Mouse (Mus musculus) CH12.LX (cell line): ENCODE measurements around the gene Anks1b. TPM values are rescaled to one million over a fixed set of nuclear protein-coding genes. Genes with fewer than 3 reads are reported as not detected.

Experiments
- DNase-seq: peaks from one replicate; pipeline ENCODE4 v3.0.0-alpha.2; 2013; ENCODE audit errors: extremely low read depth
- H3K27ac ChIP-seq: 2 replicates; pipeline ENCODE4 v1.5.1; 2012; ENCODE audit warnings: low read depth, mild to moderate bottlenecking, control low read depth, moderate library complexity; ENCODE audit not compliant: insufficient read depth
- H3K27me3 ChIP-seq: replicated peaks from 2 replicates; pipeline ENCODE3; 2012; ENCODE audit warnings: inconsistent platforms
- H3K36me3 ChIP-seq, 2 experiments: replicated peaks in 1 of 2; 2 replicates each; pipeline versions ENCODE3 to v1.6.1; 2012; ENCODE audit warnings: inconsistent platforms in 1 of 2, low read length in 1 of 2, mild to moderate bottlenecking in 1 of 2, mixed read lengths in 1 of 2, moderate library complexity in 1 of 2; ENCODE audit not compliant: control insufficient read depth in 1 of 2, insufficient read depth in 1 of 2
- H3K4me1 ChIP-seq, 2 experiments: 2 replicates each; pipeline ENCODE4 v1.6.1; 2012; ENCODE audit warnings: inconsistent platforms in 1 of 2, moderate library complexity in 1 of 2; ENCODE audit not compliant: insufficient read depth in 2 of 2, control insufficient read depth in 1 of 2
- H3K4me2 ChIP-seq: 2 replicates; pipeline ENCODE4 v1.6.1; 2012; ENCODE audit warnings: low read depth, mild to moderate bottlenecking, control low read depth; ENCODE audit not compliant: poor library complexity, insufficient read depth, severe bottlenecking
- H3K4me3 ChIP-seq, 3 experiments: fragments of 150-350 bp in 1 of 3; sonication (generic) in 1 of 3; replicated peaks in 1 of 3; 2 replicates each; pipeline versions ENCODE3 to v1.5.1; 2011 to 2012; ENCODE audit warnings: low read depth in 2 of 3, low read length in 2 of 3, mild to moderate bottlenecking in 2 of 3, moderate library complexity in 2 of 3, control low read depth in 1 of 3, improper control_type of control experiment in 1 of 3, inconsistent platforms in 1 of 3, mixed read lengths in 1 of 3; ENCODE audit not compliant: poor library complexity in 1 of 3
- H3K79me2 ChIP-seq: replicated peaks from 2 replicates; pipeline ENCODE4 v1.6.1; 2012; ENCODE audit warnings: mild to moderate bottlenecking, moderate library complexity; ENCODE audit not compliant: control insufficient read depth, poor library complexity, insufficient read depth, severe bottlenecking; ENCODE audit errors: extremely low read depth
- H3K9ac ChIP-seq: 2 replicates; pipeline ENCODE4 v1.6.1; 2012; ENCODE audit warnings: low read depth, mild to moderate bottlenecking, control low read depth, moderate library complexity; ENCODE audit not compliant: insufficient read depth
- H3K9me3 ChIP-seq: replicated peaks from 2 replicates; pipeline ENCODE3; 2012; ENCODE audit warnings: low read length, inconsistent platforms, mixed read lengths
- BHLHE40 ChIP-seq: IDR thresholded peaks from 2 replicates; pipeline ENCODE4 v1.6.1; 2011; ENCODE audit warnings: mild to moderate bottlenecking, low read depth, low read length, improper control_type of control experiment
- E2F4 ChIP-seq: IDR thresholded peaks from 2 replicates; pipeline ENCODE4 v1.6.1; 2011; ENCODE audit warnings: low read depth, low read length, improper control_type of control experiment; ENCODE audit not compliant: insufficient replicate concordance
- ELF1 ChIP-seq: IDR thresholded peaks from 2 replicates; pipeline ENCODE4 v1.6.1; 2014; ENCODE audit warnings: low read depth, mild to moderate bottlenecking, inconsistent platforms, low read length, improper control_type of control experiment
- JUN ChIP-seq: IDR thresholded peaks from 2 replicates; pipeline ENCODE4 v1.6.1; 2011; ENCODE audit warnings: low read depth, mild to moderate bottlenecking, low read length, improper control_type of control experiment, moderate library complexity; ENCODE audit not compliant: insufficient read depth
- JUND ChIP-seq: conservative IDR thresholded peaks from 2 replicates; pipeline ENCODE4 v1.6.1; 2011; ENCODE audit warnings: low read depth, low read length, improper control_type of control experiment
- MAFK ChIP-seq: IDR thresholded peaks from 2 replicates; pipeline ENCODE4 v1.6.1; 2011; ENCODE audit warnings: low read length, improper control_type of control experiment; ENCODE audit not compliant: insufficient replicate concordance
- MAX ChIP-seq: IDR thresholded peaks from 2 replicates; pipeline ENCODE4 v1.6.1; 2011; ENCODE audit warnings: low read length, improper control_type of control experiment
- MAZ ChIP-seq: IDR thresholded peaks from 2 replicates; pipeline ENCODE4 v1.6.1; 2012; ENCODE audit warnings: low read depth, mild to moderate bottlenecking, inconsistent platforms, low read length, improper control_type of control experiment, moderate library complexity
- MEF2A ChIP-seq: IDR thresholded peaks from 2 replicates; pipeline ENCODE4 v1.6.1; 2014; ENCODE audit warnings: low read depth, mild to moderate bottlenecking, inconsistent platforms, low read length, improper control_type of control experiment, borderline replicate concordance
- MXI1 ChIP-seq: IDR thresholded peaks from 2 replicates; pipeline ENCODE4 v1.6.1; 2011; ENCODE audit warnings: mild to moderate bottlenecking, low read depth, low read length, improper control_type of control experiment
- MYC ChIP-seq: IDR thresholded peaks from 2 replicates; pipeline ENCODE4 v1.6.1; 2011; ENCODE audit warnings: low read depth, mild to moderate bottlenecking, improper control_type of control experiment, low read length
- SIN3A ChIP-seq: IDR thresholded peaks from 2 replicates; pipeline ENCODE4 v1.6.1; 2012; ENCODE audit warnings: low read length, improper control_type of control experiment, inconsistent platforms
- SMC3 ChIP-seq: IDR thresholded peaks from 2 replicates; pipeline ENCODE4 v1.6.1; 2011; ENCODE audit warnings: low read depth, low read length, improper control_type of control experiment
- TCF12 ChIP-seq: IDR thresholded peaks from 2 replicates; pipeline ENCODE4 v1.6.1; 2014; ENCODE audit warnings: low read depth, mild to moderate bottlenecking, inconsistent platforms, low read length, improper control_type of control experiment
- USF1 ChIP-seq: IDR thresholded peaks from 2 replicates; pipeline ENCODE4 v1.6.1; 2014; ENCODE audit warnings: low read depth, mild to moderate bottlenecking, inconsistent platforms, low read length, improper control_type of control experiment
- USF2 ChIP-seq: conservative IDR thresholded peaks from 2 replicates; pipeline ENCODE4 v1.6.1; 2011; ENCODE audit warnings: low read depth, low read length, improper control_type of control experiment
- ZC3H11A ChIP-seq: IDR thresholded peaks from 2 replicates; pipeline ENCODE4 v1.6.1; 2012; ENCODE audit warnings: low read depth, mild to moderate bottlenecking, inconsistent platforms, low read length, improper control_type of control experiment
- ZMIZ1 ChIP-seq: IDR thresholded peaks from 2 replicates; pipeline ENCODE4 v1.6.1; 2012; ENCODE audit warnings: low read depth, mild to moderate bottlenecking, inconsistent platforms, low read length, improper control_type of control experiment
- dilution Hi-C: fragments of 300-500 bp; cut with MboI; formaldehyde crosslinking; loops from 2 replicates; pipeline ENCODE4 v1.14.3; 2020; ENCODE audit warnings: low sequenced_read_pairs; ENCODE audit not compliant: extremely low pct_unique_long_range_greater_than_20kb, extremely low pct_ligation_motif_present
- in situ Hi-C: fragments of 300-500 bp; cut with MboI; formaldehyde crosslinking; loops from 3 replicates; pipeline ENCODE4 v1.14.3; 2019; ENCODE audit warnings: low sequenced_read_pairs, low pct_ligation_motif_present, low pct_unique_long_range_greater_than_20kb, mixed read lengths
- polyA plus RNA-seq: library from polyadenylated mRNA; unstranded; fragments of >175 nt; gene quantifications from 2 replicates; pipeline ENCODE4 v1.2.1, GENCODE M21; 2012; ENCODE audit warnings: low read depth; ENCODE audit not compliant: insufficient read length
- total RNA-seq, 2 experiments: library from RNA; depleted of rRNA; stranded (reverse); fragments of 300-350 nt in 1 of 2; fragments of >200 nt in 1 of 2; gene quantifications; 2 replicates each; pipeline ENCODE4 v1.2.3; 2012 to 2014

Gene Anks1b
- total and polyA plus RNA-seq, 3 experiments = 0.17 TPM; not detected in 2

GRCm38 (mm10) chr10:90677421-90677820 lies 804.1 kb downstream of the Anks1b start:
- Histone ChIP-seq H3K4me1 (no peaks in the 10 kb centered on the region), H3K4me3 (no peak overlapping the region), H3K27me3 (no peaks in the 10 kb centered on the region), H3K36me3 (no peaks in the 10 kb centered on the region), H3K27ac (no peak overlapping the region), H3K4me2 (no peak overlapping the region), H3K79me2 (no peaks in the 10 kb centered on the region), H3K9ac (no peak overlapping the region), H3K9me3 (no peaks in the 10 kb centered on the region)
- dilution Hi-C loops (no loop called here), in situ Hi-C loops (no loop called here)
- DNase-seq = no peak
- TF ChIP-seq JUN (no peak), BHLHE40 (no peak), MAX (no peak)

- DNase-seq = no peak
- no peaks in the 10 kb centered on the region for H3K27me3 ChIP-seq
- in situ Hi-C loops = no loop called here
- H3K4me3 ChIP-seq = no peak overlapping the region
- TF ChIP-seq USF2 (no peak), USF1 (no peak), TCF12 (no peak), MAFK (no peak), MAZ (no peak), JUND (no peak), MXI1 (no peak), MEF2A (no peak), E2F4 (no peak), SIN3A (no peak), ELF1 (no peak), SMC3 (no peak), ZMIZ1 (no peak), MYC (no peak), ZC3H11A (no peak)
- H3K9ac ChIP-seq = no peak overlapping the region
- H3K4me2 ChIP-seq = no peak overlapping the region
- no peaks in the 10 kb centered on the region; a peak in 1 of 4 replicates for H3K4me1 ChIP-seq
- no peaks in the 10 kb centered on the region for H3K79me2 ChIP-seq
- H3K27ac ChIP-seq = no peak overlapping the region
- dilution Hi-C loops = no loop called here
- no peaks in the 10 kb centered on the region for H3K36me3 ChIP-seq
- H3K9me3 ChIP-seq = no peaks in the 10 kb centered on the region
These were observed 806.6 kb downstream of the Anks1b start for GRCm38 (mm10) chr10:90679713-90680470.
